Mouse (Mus musculus): ENCODE data around the gene Tph1.

- TF ChIP-seq POLR2A (IDR thresholded peaks at IDR 0.05; ENCODE audit: borderline replicate concordance, extremely low read depth, insufficient read depth, insufficient read length, poor library complexity, severe bottlenecking) (no peak), CTCF (IDR thresholded peaks at IDR 0.05; ENCODE audit: borderline replicate concordance, extremely low read depth, insufficient read depth, insufficient read length) (no peak)
Observed at GRCm38 (mm10) chr7:46613091-46613490, 59.2 kb downstream of the Tph1 start.

Data from brain, embryonic 14.5 days (tissue).